Mouse (Mus musculus): ENCODE measurements around the gene Zbtb3. TPM values are rescaled to one million over a fixed set of nuclear protein-coding genes. Genes with fewer than 3 reads are reported as not detected.
A peak's percentile ranks its signal among the peaks of the same experiment; 100 is the strongest.

The Zbtb3 gene
- polyA plus RNA-seq, 1 experiment from 2014 or later, result 6.6 TPM

GRCm38 (mm10) chr19:8774086-8774835 is 28.1 kb upstream of the Zbtb3 start, which contains the start of gene Tmem179b:
Gene Tmem179b, minus strand, starts transcription at chr19:8774467.
- Histone ChIP-seq H3K4me1 (peaks cover 34% of the 10 kb centered on the region), H3K27ac (peak within 1 kb of the TSS; percentile 98), H3K27me3 (no peaks in the 10 kb centered on the region), H3K9ac (peak within 1 kb of the TSS; percentile 92), H3K9me3 (no peaks in the 10 kb centered on the region), H3K4me2 (peak within 1 kb of the TSS; percentile 98), H3K4me3 (replicated peaks) (peak within 1 kb of the TSS; percentile 77), H3K36me3 (replicated peaks) (peaks cover 40% of the 10 kb centered on the region)
- ATAC-seq (ENCODE audit: low FRiP score), result peak; percentile 95
- under 1% methylated on average over 68 of the region's 68 CpGs for WGBS

DNA sequence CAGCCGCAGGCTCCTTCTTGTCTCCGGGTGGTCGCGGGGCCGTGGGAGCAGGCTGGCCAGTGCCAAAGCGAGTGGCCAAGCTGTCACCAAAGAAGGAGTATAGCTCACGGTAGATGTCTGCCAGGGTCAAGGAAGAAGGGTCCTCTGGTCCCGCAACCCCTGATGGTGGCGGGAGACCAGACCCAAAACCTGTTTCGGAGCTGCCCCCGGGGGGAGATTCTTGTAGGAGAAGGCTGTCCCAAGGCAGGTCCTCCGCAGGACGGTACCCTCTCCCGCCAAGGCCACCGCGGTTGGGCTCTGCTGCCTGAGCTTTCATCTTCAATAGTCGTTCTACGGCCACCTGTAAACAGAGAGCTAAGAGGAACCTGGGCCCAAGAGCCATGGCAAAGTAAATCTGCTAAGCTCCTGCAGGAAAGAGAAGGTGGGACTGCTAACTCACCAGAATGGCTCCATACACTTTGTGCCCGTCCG is 27.4 kb upstream of the Zbtb3 start:
- Histone ChIP-seq H3K9ac (peak overlapping the region; percentile 92), H3K27ac (peak overlapping the region; percentile 98), H3K4me3 (replicated peaks) (peak overlapping the region; percentile 77), H3K36me3 (replicated peaks) (peaks cover 37% of the 10 kb centered on the region), H3K4me2 (peak overlapping the region; percentile 98), H3K27me3 (no peaks in the 10 kb centered on the region), H3K4me1 (peaks cover 34% of the 10 kb centered on the region), H3K9me3 (no peaks in the 10 kb centered on the region)
- ATAC-seq (ENCODE audit: low FRiP score), result no peak; the same call in none of the 2 replicates
- WGBS, result 6% methylated on average over 20 of the region's 20 CpGs

GRCm38 (mm10) chr19:8786008-8786781 is 16.2 kb upstream of the Zbtb3 start, which contains the start of gene Taf6l:
Gene Taf6l, minus strand, starts transcription at chr19:8786417.
- peaks cover 32% of the 10 kb centered on the region for H3K36me3 ChIP-seq (replicated peaks)
- H3K4me1 ChIP-seq, result peaks cover 22% of the 10 kb centered on the region
- H3K9ac ChIP-seq, result peak within 1 kb of the TSS; percentile 77
- H3K27ac ChIP-seq, result peak within 1 kb of the TSS; percentile 76
- H3K27me3 ChIP-seq, result no peaks in the 10 kb centered on the region
- peak; percentile 100 for ATAC-seq (ENCODE audit: low FRiP score)
- H3K9me3 ChIP-seq, result no peaks in the 10 kb centered on the region
- H3K4me2 ChIP-seq, result peak within 1 kb of the TSS; percentile 72
- H3K4me3 ChIP-seq (replicated peaks), result peak within 1 kb of the TSS; percentile 78
- 1% methylated on average over 32 of the region's 32 CpGs for WGBS

- WGBS, result 21% methylated on average over 3 of the region's 3 CpGs
- Histone ChIP-seq H3K9me3 (no peaks in the 10 kb centered on the region), H3K4me3 (replicated peaks) (no peak overlapping the region), H3K36me3 (replicated peaks) (peaks cover 29% of the 10 kb centered on the region), H3K4me1 (peaks cover 22% of the 10 kb centered on the region), H3K4me2 (no peak overlapping the region), H3K9ac (no peak overlapping the region), H3K27me3 (no peaks in the 10 kb centered on the region), H3K27ac (no peak overlapping the region)
- ATAC-seq (ENCODE audit: low FRiP score), result no peak
These were observed 13.8 kb upstream of the Zbtb3 start for GRCm38 (mm10) chr19:8788521-8788920.

DNA sequence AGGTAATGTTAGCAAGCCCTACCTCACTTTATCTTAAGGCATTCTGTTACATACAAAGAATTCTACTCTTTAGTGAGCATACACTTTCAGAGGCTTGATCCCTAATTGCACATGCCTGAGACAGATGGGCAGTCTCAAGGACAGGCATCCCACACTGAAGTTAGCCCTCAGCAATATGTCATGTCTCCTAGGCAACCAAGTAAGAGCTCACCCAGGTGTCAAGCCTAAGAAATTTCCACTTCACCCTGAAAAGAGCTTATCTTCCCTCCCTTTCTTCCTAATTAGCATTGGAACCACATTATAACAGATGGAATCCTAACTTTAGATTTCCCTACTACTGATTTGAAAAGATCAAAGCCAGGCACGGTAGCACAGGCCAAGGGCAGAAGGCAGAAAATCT is 13.2 kb upstream of the Zbtb3 start:
- Histone ChIP-seq H3K4me2 (no peak overlapping the region), H3K4me3 (replicated peaks) (no peak overlapping the region), H3K27me3 (no peaks in the 10 kb centered on the region), H3K9me3 (no peaks in the 10 kb centered on the region), H3K36me3 (replicated peaks) (peaks cover 29% of the 10 kb centered on the region), H3K27ac (0 out of 2 replicates have a peak overlapping the region, but pooled peaks have one; percentile 6), H3K9ac (no peak overlapping the region), H3K4me1 (peaks cover 22% of the 10 kb centered on the region)
- WGBS, result 41% methylated on average over 1 of the region's 1 CpGs
- no peak for ATAC-seq (ENCODE audit: low FRiP score)

GRCm38 (mm10) chr19:8790171-8790570 is 12.2 kb upstream of the Zbtb3 start:
- 85% methylated on average over 7 of the region's 7 CpGs for WGBS
- H3K27ac ChIP-seq, result no peak overlapping the region

DNA sequence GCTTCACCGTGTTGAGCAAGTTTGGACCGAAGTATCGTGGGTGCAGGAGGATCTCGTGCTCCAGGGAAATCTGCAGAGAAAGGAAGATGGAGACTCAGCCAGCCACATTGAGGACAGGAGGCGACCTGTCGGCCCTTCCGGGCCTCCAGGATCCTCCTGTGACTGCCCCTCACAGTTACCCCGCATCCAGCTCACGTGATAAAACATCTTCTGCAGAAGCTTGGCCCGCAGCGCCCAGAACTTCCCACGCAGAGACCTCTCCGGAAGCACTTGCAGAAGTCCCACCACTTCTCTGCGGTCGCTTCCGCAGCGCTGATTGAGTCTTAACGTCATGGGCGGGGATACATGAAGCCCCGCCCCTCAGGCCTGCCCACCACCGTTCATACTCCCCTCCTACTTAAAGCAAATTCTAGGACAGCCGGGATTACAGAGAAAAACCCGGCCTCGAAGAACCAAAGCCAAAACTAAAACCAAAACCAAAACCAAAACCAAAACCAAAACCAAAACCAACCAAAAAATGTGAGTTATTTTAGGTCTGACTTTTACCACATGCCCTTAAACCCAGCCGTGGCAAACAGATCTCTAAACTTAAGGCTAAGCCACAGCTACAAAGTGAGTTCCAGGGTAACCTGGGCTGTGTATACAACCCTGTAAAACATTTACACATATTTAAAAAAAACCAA is 4.0 kb upstream of the Zbtb3 start, which contains the start of gene Polr2g:
TSS of gene Polr2g (minus strand) at position 314 of the 683 bp plus-strand sequence.
- ATAC-seq (ENCODE audit: low FRiP score), result peak; percentile 76
- Histone ChIP-seq H3K4me1 (peaks cover 23% of the 10 kb centered on the region), H3K36me3 (replicated peaks) (peaks cover 24% of the 10 kb centered on the region), H3K4me3 (replicated peaks) (peak within 1 kb of the TSS; percentile 79), H3K27me3 (no peaks in the 10 kb centered on the region), H3K9me3 (no peaks in the 10 kb centered on the region), H3K27ac (peak within 1 kb of the TSS; percentile 69; the same call in 1 of the 2 replicates), H3K9ac (peak within 1 kb of the TSS; percentile 84), H3K4me2 (peak within 1 kb of the TSS; percentile 82)
- WGBS, result 1% methylated on average over 25 of the region's 25 CpGs

More at GRCm38 (mm10) chr19:8790171-8790570, 12.2 kb upstream of the Zbtb3 start:
- Histone ChIP-seq H3K4me2 (no peak overlapping the region), H3K4me1 (peaks cover 17% of the 10 kb centered on the region), H3K36me3 (replicated peaks) (peaks cover 37% of the 10 kb centered on the region), H3K9me3 (no peaks in the 10 kb centered on the region), H3K27me3 (no peaks in the 10 kb centered on the region), H3K9ac (no peak overlapping the region), H3K4me3 (replicated peaks) (no peak overlapping the region)
- no peak for ATAC-seq (ENCODE audit: low FRiP score)

DNA sequence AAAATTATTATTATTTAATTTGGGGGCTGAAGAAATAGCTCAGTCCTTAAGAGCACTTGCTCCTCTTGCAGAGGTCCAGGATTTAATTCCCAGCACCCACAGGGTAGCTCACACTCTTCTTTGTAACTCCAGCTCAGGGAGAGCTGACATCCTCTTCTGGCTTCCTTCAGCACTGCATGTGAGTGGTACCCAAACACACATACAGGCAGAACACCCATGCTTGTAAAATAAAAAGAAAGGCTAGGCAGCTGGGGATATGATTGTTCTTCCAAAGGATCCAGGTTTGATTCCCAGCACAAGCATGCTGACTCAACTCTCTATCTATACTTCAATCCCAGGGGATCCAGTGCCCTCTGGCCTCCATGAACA is 3.4 kb upstream of the Zbtb3 start:
- Histone ChIP-seq H3K27me3 (no peaks in the 10 kb centered on the region), H3K27ac (no peak overlapping the region), H3K4me1 (peaks cover 28% of the 10 kb centered on the region), H3K9me3 (no peaks in the 10 kb centered on the region), H3K9ac (no peak overlapping the region), H3K36me3 (replicated peaks) (peaks cover 21% of the 10 kb centered on the region), H3K4me3 (replicated peaks) (no peak overlapping the region), H3K4me2 (peak overlapping the region; percentile 82)
- ATAC-seq (ENCODE audit: low FRiP score), result no peak

- WGBS, result 92% methylated on average over 9 of the region's 9 CpGs
- peaks cover 43% of the 10 kb centered on the region for H3K36me3 ChIP-seq (replicated peaks)
- H3K4me3 ChIP-seq (replicated peaks), result no peak overlapping the region
- no peak for ATAC-seq (ENCODE audit: low FRiP score)
- H3K9me3 ChIP-seq, result no peaks in the 10 kb centered on the region
- H3K4me2 ChIP-seq, result peak overlapping the region; percentile 65
- H3K27ac ChIP-seq, result no peak overlapping the region
- no peaks in the 10 kb centered on the region for H3K27me3 ChIP-seq
- 0 out of 2 replicates have a peak overlapping the region, but pooled peaks have one; percentile 7 for H3K9ac ChIP-seq
- peaks cover 19% of the 10 kb centered on the region for H3K4me1 ChIP-seq
These were observed 937 bp downstream of the Zbtb3 start for GRCm38 (mm10) chr19:8803204-8803780.

DNA sequence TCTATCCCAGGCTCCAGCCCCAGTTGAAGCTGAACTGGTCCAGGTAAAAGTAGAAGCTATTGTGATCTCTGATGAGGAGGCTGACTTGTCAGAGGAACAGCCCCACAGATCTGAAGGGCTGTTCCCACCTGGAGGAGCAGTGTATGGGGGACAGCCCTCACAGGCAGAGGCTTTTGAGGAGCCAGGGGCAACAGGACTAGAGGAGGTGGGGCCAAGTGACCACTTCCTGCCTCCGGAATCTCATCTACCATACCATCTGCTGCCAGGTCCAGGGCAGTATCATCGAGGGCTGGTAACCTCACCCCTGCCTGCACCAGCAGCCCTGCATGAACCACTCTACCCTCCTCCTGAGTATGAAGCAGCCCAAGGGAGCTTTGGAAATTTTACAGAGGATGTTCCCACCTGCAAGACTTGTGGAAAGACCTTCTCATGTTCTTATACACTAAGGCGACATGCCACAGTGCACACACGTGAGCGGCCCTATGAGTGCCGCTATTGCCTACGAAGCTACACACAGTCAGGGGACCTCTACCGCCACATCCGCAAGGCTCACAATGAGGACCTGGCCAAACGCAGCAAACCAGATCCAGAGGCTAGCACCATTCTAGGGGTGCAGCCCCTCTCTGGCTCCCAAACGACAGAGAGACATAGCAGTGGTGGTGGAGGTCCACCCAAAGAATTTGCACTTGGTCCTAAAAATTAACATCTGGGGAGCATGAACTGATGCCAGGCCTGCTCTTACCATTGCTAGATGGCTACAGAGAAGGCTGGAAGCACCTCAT is 1.7 kb downstream of the Zbtb3 start:
- no peaks in the 10 kb centered on the region for H3K27me3 ChIP-seq
- ATAC-seq (ENCODE audit: low FRiP score), result no peak
- peaks cover 48% of the 10 kb centered on the region for H3K36me3 ChIP-seq (replicated peaks)
- H3K4me1 ChIP-seq, result peaks cover 19% of the 10 kb centered on the region
- H3K4me2 ChIP-seq, result no peak overlapping the region
- no peaks in the 10 kb centered on the region for H3K9me3 ChIP-seq
- H3K9ac ChIP-seq, result 0 out of 2 replicates have a peak overlapping the region, but pooled peaks have one; percentile 7
- 91% methylated on average over 11 of the region's 11 CpGs for WGBS
- no peak overlapping the region for H3K4me3 ChIP-seq (replicated peaks)
- H3K27ac ChIP-seq, result no peak overlapping the region

- 97% methylated on average over 5 of the region's 5 CpGs for WGBS
- H3K9ac ChIP-seq, result no peak overlapping the region
- no peaks in the 10 kb centered on the region for H3K27me3 ChIP-seq
- no peak overlapping the region for H3K27ac ChIP-seq
- ATAC-seq (ENCODE audit: low FRiP score), result no peak
- peaks cover 69% of the 10 kb centered on the region for H3K36me3 ChIP-seq (replicated peaks)
- peaks cover 15% of the 10 kb centered on the region for H3K4me1 ChIP-seq
- no peak overlapping the region for H3K4me3 ChIP-seq (replicated peaks)
- no peak overlapping the region for H3K4me2 ChIP-seq
- no peaks in the 10 kb centered on the region for H3K9me3 ChIP-seq
These were observed 4.5 kb downstream of the Zbtb3 start for GRCm38 (mm10) chr19:8806810-8807209.

Measured in forebrain, embryonic 12.5 days (tissue).